Mouse (Mus musculus) hindbrain, embryonic 10.5 days (tissue): ENCODE measurements around the gene Dclk1. TPM values are rescaled to one million over a fixed set of nuclear protein-coding genes. Genes with fewer than 3 reads are reported as not detected.

ENCODE experiments used
- DNase-seq: peaks from one replicate; pipeline ENCODE4 v3.0.0-alpha.2; 2017; ENCODE audit warnings: low spot score
- H3K27ac ChIP-seq: fragments of 300-500 bp; sonication (generic); 2 replicates; pipeline ENCODE4 v1.5.1; 2016; ENCODE audit warnings: mild to moderate bottlenecking, moderate library complexity
- H3K27me3 ChIP-seq: fragments of 300-500 bp; sonication (generic); 2 replicates; pipeline ENCODE4 v1.6.1; 2016; ENCODE audit warnings: mild to moderate bottlenecking; ENCODE audit not compliant: poor library complexity, insufficient read depth, severe bottlenecking
- H3K36me3 ChIP-seq: fragments of 300-500 bp; sonication (generic); 2 replicates; pipeline ENCODE4 v1.6.1; 2016; ENCODE audit warnings: mild to moderate bottlenecking, moderate library complexity
- H3K4me1 ChIP-seq: fragments of 300-500 bp; sonication (generic); replicated peaks from 2 replicates; pipeline ENCODE4 v1.6.1; 2016; ENCODE audit warnings: mild to moderate bottlenecking
- H3K4me3 ChIP-seq: fragments of 300-500 bp; sonication (generic); 2 replicates; pipeline ENCODE4 v1.5.1; 2016; ENCODE audit warnings: mild to moderate bottlenecking, moderate library complexity
- H3K9me3 ChIP-seq: fragments of 300-500 bp; sonication (generic); 2 replicates; pipeline ENCODE4 v1.6.1; 2016; ENCODE audit warnings: mild to moderate bottlenecking, moderate library complexity
- WGBS: fragments of 180-500 bp; shearing (Covaris S2); methylation state at CpG from one replicate; pipeline ENCODE4 v1.1.7; 2016; 5-methylcytosine and 5-hydroxymethylcytosine counted together
- polyA plus RNA-seq: library from polyadenylated mRNA; unstranded; fragments of >200 nt; fragmentation: Nextera tagmentation; extraction: Ambion mirVana; gene quantifications from 2 replicates; pipeline ENCODE4 v1.2.1, GENCODE M21; 2016

Gene Dclk1
- polyA plus RNA-seq, 1 experiment from 2014 or later = 81.6 TPM

DNA sequence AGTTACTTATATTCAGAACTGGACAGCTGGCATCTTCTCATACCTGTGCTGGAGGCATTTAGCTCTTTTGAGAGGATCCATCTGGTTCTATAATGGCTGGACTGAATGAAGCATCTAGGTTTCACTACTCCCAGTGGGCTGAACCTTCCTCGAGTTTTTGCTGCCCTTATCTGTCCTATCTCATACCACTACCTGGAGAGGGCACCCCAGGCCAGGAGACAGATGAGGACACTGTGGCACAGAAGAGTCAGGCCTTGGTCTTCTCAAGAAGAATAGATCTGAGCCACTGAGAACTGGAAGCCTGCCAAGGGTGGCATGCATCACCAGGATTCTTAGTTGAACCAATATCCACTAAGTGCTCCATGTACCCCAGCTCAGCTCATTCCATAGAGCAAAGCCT is 239.0 kb downstream of the Dclk1 start:
- Histone ChIP-seq H3K4me3 (no peak overlapping the region), H3K4me1 (peaks cover 6% of the 10 kb centered on the region), H3K36me3 (no peaks in the 10 kb centered on the region), H3K27me3 (no peaks in the 10 kb centered on the region), H3K27ac (no peak overlapping the region), H3K9me3 (no peaks in the 10 kb centered on the region)
- DNase-seq = no peak
- 85% methylated on average over 1 of the region's 1 CpGs for WGBS

DNA sequence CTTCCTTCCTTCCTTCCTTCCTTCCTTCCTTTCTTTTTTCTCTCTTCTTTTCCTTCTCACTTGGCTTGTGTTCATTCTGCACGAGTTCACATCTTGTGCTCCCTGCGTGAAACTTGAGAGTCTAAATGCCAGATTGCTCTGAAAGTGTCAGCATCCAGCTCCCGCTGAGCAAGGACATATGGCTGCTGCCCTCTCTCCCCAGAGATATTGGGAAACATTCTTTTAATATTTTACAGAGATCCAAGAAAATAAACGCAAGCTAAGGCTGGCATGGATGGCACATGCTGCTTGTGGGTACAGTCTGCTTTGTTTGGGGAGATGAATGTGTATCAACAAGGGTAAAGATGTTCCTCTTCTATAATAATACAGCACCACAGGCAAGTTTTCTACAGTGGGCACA is 241.2 kb downstream of the Dclk1 start:
- H3K4me1 ChIP-seq = peaks cover 6% of the 10 kb centered on the region
- peaks cover 7% of the 10 kb centered on the region for H3K36me3 ChIP-seq
- DNase-seq = peak; percentile 11
- no peak overlapping the region for H3K27ac ChIP-seq
- 54% methylated on average over 4 of the region's 4 CpGs for WGBS
- H3K4me3 ChIP-seq = no peak overlapping the region
- no peaks in the 10 kb centered on the region for H3K9me3 ChIP-seq
- H3K27me3 ChIP-seq = no peaks in the 10 kb centered on the region

DNA sequence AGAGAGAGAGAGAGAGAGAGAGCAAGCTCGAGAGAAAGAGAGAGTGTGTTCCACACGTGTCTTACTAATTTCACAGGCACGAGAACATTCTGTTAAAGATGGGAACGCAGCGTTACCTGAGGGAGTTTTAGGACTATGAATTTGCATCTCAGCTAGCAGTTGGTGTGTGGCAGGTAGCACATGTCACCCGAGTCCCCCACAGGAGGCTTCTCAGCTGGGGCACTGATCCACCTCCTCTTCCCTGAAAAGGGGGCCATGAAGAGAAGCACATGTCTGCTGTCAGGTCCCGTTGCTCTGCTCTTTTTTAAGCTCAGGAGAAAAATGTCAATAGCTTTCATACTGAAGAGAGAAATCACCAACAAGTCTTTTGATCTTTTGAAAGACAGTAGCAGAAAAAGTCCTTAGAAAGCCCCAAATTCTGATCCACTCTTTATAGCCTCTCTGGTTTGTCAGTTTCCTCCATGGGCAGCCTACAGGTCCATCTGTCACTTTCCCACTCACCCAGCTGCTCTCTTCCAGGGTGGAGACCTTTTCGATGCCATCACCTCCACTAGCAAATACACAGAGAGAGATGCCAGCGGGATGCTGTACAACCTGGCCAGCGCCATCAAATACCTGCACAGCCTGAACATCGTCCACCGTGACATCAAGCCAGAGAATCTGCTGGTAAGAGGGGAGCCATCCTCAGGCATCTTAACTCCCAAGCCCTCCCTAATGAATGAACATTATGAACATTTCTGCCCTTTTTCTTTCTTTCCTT is 247.2 kb downstream of the Dclk1 start:
- WGBS = 79% methylated on average over 12 of the region's 12 CpGs

DNA sequence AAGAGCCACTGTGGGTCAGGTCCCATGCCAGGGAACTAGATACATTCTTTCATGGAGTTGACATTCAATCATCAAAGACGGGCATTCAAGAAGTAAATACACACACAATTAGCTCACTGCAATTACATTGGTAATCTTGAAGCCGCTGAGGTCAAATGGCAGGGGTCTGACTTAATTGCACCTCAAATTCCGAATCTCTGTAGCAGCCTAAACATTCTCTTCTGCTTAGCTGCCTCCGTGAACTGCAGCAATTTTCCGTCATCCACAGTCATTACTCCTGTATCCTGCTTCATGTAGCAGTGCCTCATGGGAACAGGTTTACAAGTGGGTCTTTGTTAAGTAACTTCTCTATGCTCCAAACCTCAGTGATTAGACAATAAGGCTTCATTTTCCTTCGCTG is 249.9 kb downstream of the Dclk1 start:
- 63% methylated on average over 6 of the region's 6 CpGs for WGBS
- Histone ChIP-seq H3K27ac (no peak overlapping the region), H3K27me3 (no peaks in the 10 kb centered on the region), H3K4me1 (peaks cover 18% of the 10 kb centered on the region), H3K9me3 (no peaks in the 10 kb centered on the region), H3K4me3 (no peak overlapping the region), H3K36me3 (peaks cover 8% of the 10 kb centered on the region; the same call in 1 of the 2 replicates)
- no peak for DNase-seq

More for the DNA sequence above, 247.2 kb downstream of the Dclk1 start:
- Histone ChIP-seq H3K27ac (no peak overlapping the region), H3K4me1 (0 out of 2 replicates have a peak, but pooled peaks cover 4% of the 10 kb centered on the region), H3K9me3 (no peaks in the 10 kb centered on the region), H3K36me3 (peaks cover 15% of the 10 kb centered on the region), H3K27me3 (no peaks in the 10 kb centered on the region), H3K4me3 (no peak overlapping the region)
- DNase-seq = no peak

DNA sequence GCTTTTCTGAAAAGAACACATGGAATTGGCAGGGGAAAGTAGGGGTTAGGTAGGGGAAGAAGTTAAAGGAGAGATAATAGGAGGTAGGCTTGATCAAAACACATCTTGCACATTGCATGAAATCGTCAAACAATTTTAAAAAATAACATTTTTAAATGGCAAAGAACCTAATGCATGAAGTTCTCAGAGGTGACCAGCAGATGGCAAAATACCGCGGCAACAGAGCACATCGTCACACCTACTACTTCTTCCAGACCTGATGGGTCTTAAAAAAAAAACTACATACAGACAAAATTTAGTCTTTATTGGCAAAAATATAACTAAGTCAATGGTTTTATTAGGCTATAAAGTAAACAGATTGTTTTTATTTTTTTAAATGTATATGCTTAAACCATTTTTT is 252.2 kb downstream of the Dclk1 start:
- 55% methylated on average over 4 of the region's 4 CpGs for WGBS
- DNase-seq = no peak
- Histone ChIP-seq H3K36me3 (peaks cover 8% of the 10 kb centered on the region; the same call in 1 of the 2 replicates), H3K4me3 (no peak overlapping the region), H3K27me3 (no peaks in the 10 kb centered on the region), H3K4me1 (peaks cover 18% of the 10 kb centered on the region), H3K27ac (no peak overlapping the region), H3K9me3 (no peaks in the 10 kb centered on the region)

DNA sequence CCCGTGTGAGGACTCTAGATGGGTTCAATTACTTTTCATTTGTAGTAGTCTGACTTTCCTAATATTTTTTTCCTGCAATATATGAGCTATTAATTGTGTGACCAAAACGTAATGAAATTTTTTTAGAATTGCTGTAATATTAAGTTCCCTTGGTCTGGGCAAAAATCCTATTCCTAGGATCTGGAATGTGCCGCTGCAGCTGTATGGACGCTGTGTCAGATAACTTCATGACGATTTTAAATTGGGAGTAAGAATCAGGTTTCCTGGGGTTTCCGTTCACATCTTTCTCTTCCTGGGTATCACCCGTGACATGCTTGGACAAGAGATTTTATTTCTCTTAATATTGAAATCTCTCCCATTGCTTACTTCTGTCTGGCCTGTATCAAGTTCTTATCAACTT is 253.1 kb downstream of the Dclk1 start:
- Histone ChIP-seq H3K9me3 (no peaks in the 10 kb centered on the region), H3K36me3 (peaks cover 6% of the 10 kb centered on the region; the same call in 1 of the 2 replicates), H3K27ac (no peak overlapping the region), H3K4me1 (peaks cover 18% of the 10 kb centered on the region), H3K27me3 (no peaks in the 10 kb centered on the region), H3K4me3 (no peak overlapping the region)
- WGBS = 87% methylated on average over 7 of the region's 7 CpGs
- no peak for DNase-seq

DNA sequence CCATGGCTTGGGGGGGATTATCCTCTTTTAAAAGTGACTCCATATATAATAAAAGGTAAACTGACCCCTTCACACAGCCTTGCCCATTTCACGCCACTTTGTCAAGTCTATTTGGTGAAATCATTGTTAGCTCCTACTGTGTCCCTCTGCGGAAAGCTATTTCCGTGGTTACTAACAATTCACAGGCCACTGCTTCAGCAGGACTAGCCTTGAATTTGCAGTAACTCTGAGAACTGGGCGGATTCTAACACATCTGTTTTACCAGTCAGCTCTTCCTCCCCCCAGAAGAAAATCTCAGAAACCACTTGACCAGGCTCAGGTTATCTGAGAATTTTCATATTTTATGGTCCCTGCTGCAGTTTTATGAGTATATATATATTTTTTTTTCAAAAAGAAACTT is 253.7 kb downstream of the Dclk1 start:
- Histone ChIP-seq H3K27me3 (no peaks in the 10 kb centered on the region), H3K36me3 (peaks cover 5% of the 10 kb centered on the region; the same call in 1 of the 2 replicates), H3K27ac (no peak overlapping the region), H3K9me3 (no peaks in the 10 kb centered on the region), H3K4me1 (peaks cover 18% of the 10 kb centered on the region), H3K4me3 (no peak overlapping the region)
- WGBS = 26% methylated on average over 4 of the region's 4 CpGs
- DNase-seq = no peak

DNA sequence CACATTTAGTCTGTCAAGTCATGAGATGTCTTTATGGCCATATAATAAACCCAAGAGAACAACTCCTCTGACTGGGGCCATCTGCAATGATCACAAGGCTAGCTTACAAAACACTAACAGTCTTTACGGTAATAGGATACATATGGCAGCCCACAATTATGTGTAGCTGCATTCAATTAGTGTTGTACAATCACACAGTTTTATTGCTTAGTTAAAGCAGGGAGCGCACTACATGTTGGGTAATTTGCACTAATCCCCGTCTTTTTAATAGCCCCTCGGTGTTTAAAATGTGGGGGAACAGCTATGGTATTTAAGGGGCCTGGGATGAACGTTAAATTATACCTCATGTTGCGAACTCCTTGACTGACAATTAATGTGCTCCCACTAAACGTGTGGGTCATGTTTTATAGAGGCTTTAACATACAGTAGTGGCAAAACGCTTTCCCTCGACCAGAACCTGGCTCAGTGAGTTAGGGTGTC is 254.3 kb downstream of the Dclk1 start:
- peaks cover 5% of the 10 kb centered on the region; the same call in 1 of the 2 replicates for H3K36me3 ChIP-seq
- 80% methylated on average over 9 of the region's 9 CpGs for WGBS
- H3K27me3 ChIP-seq = no peaks in the 10 kb centered on the region
- no peak overlapping the region for H3K27ac ChIP-seq
- H3K4me3 ChIP-seq = no peak overlapping the region
- no peak for DNase-seq
- H3K4me1 ChIP-seq = peaks cover 18% of the 10 kb centered on the region
- H3K9me3 ChIP-seq = no peaks in the 10 kb centered on the region

DNA sequence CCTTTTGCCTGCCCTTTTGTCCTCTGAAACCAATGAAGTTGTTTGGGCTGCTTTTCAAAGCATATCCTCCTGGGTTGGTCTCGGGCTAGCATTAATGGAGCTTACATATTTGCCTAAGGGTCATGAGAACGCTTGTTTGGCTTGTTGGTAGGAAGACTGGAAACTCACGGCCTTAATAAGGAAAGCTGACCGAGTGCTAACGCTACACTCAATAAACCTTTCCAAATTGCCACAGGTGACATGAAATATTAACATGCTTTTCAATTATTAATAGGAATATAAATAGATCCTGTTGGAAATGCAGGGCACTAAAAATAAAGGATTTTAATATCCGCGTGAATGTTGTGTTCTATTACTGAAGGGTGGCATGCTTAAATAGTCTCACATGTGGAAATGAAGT is 257.1 kb downstream of the Dclk1 start:
- Histone ChIP-seq H3K27ac (no peak overlapping the region), H3K36me3 (peaks cover 11% of the 10 kb centered on the region; the same call in 1 of the 2 replicates), H3K9me3 (no peaks in the 10 kb centered on the region), H3K4me1 (peaks cover 13% of the 10 kb centered on the region), H3K4me3 (no peak overlapping the region), H3K27me3 (no peaks in the 10 kb centered on the region)
- no peak for DNase-seq
- whole genome bisulfite sequencing = 92% methylated on average over 7 of the region's 7 CpGs

DNA sequence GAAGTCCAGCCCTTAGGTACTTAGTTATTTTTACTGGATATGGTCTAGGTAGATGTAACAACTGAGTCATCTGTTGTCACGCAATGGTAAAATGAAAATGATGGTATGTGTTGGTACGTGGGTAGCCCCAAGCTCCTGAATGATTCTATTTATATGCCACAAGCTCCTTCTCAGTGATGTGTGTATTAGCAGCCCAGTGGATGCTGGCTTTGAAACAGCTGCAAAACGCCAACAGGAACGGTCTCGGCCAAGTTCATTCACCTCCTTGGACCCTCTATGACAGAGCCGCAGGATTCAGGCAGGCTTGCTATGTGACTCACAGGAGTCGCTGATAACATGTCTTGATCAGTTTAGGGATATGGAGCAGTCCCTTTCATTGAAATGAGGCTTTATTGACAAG is 268.0 kb downstream of the Dclk1 start:
- Histone ChIP-seq H3K4me1 (no peaks in the 10 kb centered on the region), H3K27ac (no peak overlapping the region), H3K27me3 (no peaks in the 10 kb centered on the region), H3K9me3 (no peaks in the 10 kb centered on the region), H3K36me3 (peaks cover 25% of the 10 kb centered on the region), H3K4me3 (no peak overlapping the region)
- no peak for DNase-seq
- 91% methylated on average over 7 of the region's 7 CpGs for WGBS

DNA sequence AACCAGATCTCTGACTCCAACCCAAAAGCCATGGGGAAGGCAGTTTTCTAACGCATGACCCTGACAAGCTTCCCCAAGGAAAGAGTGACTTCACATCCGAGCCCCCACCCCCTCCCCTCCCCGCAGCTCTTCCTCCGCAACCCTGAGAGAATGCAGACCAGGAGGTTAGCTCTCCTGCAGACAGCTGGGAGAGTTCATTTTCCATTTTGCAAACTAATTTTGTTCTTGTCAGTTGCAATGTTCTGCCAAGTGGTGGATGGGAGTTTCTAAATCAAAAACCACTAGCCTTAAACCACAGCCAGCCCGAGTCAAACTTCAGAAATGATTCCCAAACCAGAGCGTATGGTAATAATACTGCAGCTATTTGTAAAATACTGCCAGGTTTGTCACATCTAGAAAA is 269.5 kb downstream of the Dclk1 start:
- H3K4me3 ChIP-seq = no peak overlapping the region
- no peaks in the 10 kb centered on the region for H3K9me3 ChIP-seq
- H3K36me3 ChIP-seq = peaks cover 20% of the 10 kb centered on the region
- no peaks in the 10 kb centered on the region for H3K27me3 ChIP-seq
- H3K4me1 ChIP-seq = peaks cover 11% of the 10 kb centered on the region
- 79% methylated on average over 6 of the region's 6 CpGs for WGBS
- H3K27ac ChIP-seq = no peak overlapping the region
- DNase-seq = no peak

DNA sequence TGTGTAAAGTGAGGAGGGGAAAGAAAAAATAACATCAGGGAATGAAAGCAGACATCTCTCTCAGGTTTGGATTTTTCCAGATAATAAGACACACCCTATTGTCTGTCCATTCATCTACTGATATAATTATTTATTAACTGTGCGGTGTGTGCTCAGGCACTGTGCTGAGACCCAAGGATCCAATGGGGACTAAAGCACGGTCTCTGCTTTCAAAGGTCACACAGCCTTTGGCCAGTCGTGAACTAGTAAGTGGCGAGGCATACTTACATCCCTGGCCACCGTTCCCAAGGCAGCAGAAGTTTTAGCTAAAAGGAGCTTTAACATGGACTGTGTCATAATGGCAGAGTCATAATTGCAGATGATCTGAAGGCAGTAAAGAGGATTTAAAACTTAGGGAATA is 273.8 kb downstream of the Dclk1 start:
- WGBS = 61% methylated on average over 5 of the region's 5 CpGs
- H3K9me3 ChIP-seq = no peaks in the 10 kb centered on the region
- H3K4me3 ChIP-seq = no peak overlapping the region
- no peak for DNase-seq
- no peak overlapping the region for H3K27ac ChIP-seq
- H3K27me3 ChIP-seq = no peaks in the 10 kb centered on the region
- peaks cover 35% of the 10 kb centered on the region for H3K4me1 ChIP-seq
- H3K36me3 ChIP-seq = peaks cover 8% of the 10 kb centered on the region; the same call in 1 of the 2 replicates

DNA sequence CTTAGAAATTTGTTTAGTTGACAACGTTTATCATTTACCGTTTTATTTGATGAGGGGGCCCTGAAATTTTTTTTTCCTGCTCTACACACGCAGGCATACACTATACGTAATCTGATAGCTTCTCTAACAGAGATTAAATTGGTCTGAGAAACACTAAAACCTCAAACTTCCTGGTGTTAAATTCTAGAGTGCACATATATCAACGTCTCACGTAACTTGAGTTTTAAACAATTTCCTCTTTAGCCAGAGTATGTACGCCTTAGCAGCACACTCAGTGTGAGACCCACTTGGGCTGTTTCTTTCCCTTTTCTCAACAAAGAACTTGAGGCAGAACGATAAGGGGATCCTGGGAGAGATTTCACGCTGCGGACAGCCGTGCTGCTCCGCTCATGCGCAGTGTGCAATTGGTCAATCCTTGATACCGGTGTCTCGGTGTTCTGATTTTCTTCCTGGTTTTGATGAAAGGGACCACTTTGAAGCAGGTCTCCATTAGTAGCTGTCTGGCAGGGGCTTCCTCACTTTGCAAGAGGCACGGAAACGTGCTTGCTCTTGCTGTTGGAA is 275.4 kb downstream of the Dclk1 start:
- Histone ChIP-seq H3K27ac (peak overlapping the region; percentile 35; the same call in 1 of the 2 replicates), H3K4me1 (peaks cover 41% of the 10 kb centered on the region), H3K9me3 (no peaks in the 10 kb centered on the region), H3K4me3 (no peak overlapping the region), H3K27me3 (no peaks in the 10 kb centered on the region), H3K36me3 (peaks cover 8% of the 10 kb centered on the region; the same call in 1 of the 2 replicates)
- DNase-seq = no peak
- WGBS = 76% methylated on average over 17 of the region's 17 CpGs
